Mouse (Mus musculus): ENCODE measurements around the gene Ppfia3. TPM values are rescaled to one million over a fixed set of nuclear protein-coding genes. Genes with fewer than 3 reads are reported as not detected.

Ppfia3 gene
- polyA plus RNA-seq, 1 experiment from 2014 or later, result 30.4 TPM

DNA sequence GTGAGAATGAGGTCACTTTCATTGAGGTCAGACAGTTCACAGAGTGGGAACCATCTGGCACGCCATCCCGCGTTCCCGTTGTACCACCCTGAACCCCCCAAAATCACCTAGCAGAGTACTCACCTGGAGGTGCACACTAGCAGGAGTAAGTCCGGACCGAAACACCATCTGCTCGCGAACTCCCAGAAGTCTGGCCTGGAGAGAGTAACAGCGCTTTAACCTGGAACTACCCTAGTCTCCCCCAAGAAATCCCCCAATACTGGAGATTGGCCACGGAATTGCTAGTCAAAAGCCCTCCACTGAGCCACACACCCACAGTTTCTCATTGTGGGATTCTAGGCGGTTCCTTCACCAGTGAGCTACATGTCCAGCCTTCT is 26.8 kb downstream of the Ppfia3 start:
- peaks cover 11% of the 10 kb centered on the region; the same call in 1 of the 2 replicates for H3K4me1 ChIP-seq (ENCODE audit: control insufficient read depth, insufficient read depth, low read length)
- peak overlapping the region; percentile 37 for H3K4me3 ChIP-seq (ENCODE audit: low read depth, low read length)
- H3K9me3 ChIP-seq (ENCODE audit: control insufficient read depth, low read length), result no peaks in the 10 kb centered on the region
- H3K27ac ChIP-seq (ENCODE audit: low read depth, low read length), result no peak overlapping the region
- WGBS, result 3% methylated on average over 11 of the region's 11 CpGs
- peak overlapping the region; percentile 66 for H3K4me2 ChIP-seq (ENCODE audit: low read depth, low read length)
- 0 out of 2 replicates have a peak overlapping the region, but pooled peaks have one; percentile 11 for H3K9ac ChIP-seq (replicated peaks; ENCODE audit: low read depth, low read length)
- no peaks in the 10 kb centered on the region for H3K27me3 ChIP-seq (ENCODE audit: control insufficient read depth, insufficient read depth, low read length)
- no peak for ATAC-seq (ENCODE audit: low read depth)
- no peaks in the 10 kb centered on the region for H3K36me3 ChIP-seq (ENCODE audit: control insufficient read depth, insufficient read depth, low read length)

DNA sequence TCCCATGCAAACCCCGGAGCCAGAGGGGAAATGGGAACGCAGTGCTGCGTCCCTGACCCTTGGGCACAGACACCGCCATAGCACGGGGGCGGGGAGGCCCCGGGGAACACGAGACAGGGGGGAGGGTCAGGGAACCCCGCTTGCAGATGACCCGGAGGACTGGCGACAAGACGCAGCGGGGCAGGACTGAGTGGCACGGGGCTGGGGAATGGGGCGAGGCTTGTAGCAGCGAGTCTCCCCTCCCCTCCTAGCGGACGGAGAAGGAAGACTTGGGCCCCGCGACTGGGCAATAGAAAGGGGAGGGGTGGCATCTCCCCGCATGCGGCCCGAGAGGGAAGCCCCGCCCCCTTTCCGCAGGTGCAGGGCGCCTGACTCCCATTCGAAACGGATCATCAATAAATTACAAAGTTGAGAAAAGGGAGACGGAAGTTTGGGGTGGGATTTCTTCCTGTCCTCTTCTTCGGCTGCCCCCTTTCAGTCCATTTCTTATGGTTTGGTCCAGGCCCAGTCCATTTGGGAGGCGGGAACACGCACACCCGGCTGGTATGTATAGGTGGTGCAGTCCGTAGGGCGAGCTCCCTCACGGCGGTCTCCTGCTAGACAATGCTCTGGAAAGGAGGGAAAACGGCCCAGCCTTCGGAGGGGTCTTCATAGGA is 27.3 kb downstream of the Ppfia3 start:
- H3K36me3 ChIP-seq (ENCODE audit: control insufficient read depth, insufficient read depth, low read length), result no peaks in the 10 kb centered on the region
- H3K27ac ChIP-seq (ENCODE audit: low read depth, low read length), result no peak overlapping the region
- peak overlapping the region; percentile 55 for H3K9ac ChIP-seq (replicated peaks; ENCODE audit: low read depth, low read length)
- no peaks in the 10 kb centered on the region for H3K27me3 ChIP-seq (ENCODE audit: control insufficient read depth, insufficient read depth, low read length)
- H3K4me1 ChIP-seq (ENCODE audit: control insufficient read depth, insufficient read depth, low read length), result peaks cover 11% of the 10 kb centered on the region; the same call in 1 of the 2 replicates
- peak overlapping the region; percentile 66 for H3K4me2 ChIP-seq (ENCODE audit: low read depth, low read length)
- H3K9me3 ChIP-seq (ENCODE audit: control insufficient read depth, low read length), result no peaks in the 10 kb centered on the region
- peak; percentile 75 for ATAC-seq (ENCODE audit: low read depth)
- peak overlapping the region; percentile 37 for H3K4me3 ChIP-seq (ENCODE audit: low read depth, low read length)
- WGBS, result under 1% methylated on average over 37 of the region's 39 CpGs

DNA sequence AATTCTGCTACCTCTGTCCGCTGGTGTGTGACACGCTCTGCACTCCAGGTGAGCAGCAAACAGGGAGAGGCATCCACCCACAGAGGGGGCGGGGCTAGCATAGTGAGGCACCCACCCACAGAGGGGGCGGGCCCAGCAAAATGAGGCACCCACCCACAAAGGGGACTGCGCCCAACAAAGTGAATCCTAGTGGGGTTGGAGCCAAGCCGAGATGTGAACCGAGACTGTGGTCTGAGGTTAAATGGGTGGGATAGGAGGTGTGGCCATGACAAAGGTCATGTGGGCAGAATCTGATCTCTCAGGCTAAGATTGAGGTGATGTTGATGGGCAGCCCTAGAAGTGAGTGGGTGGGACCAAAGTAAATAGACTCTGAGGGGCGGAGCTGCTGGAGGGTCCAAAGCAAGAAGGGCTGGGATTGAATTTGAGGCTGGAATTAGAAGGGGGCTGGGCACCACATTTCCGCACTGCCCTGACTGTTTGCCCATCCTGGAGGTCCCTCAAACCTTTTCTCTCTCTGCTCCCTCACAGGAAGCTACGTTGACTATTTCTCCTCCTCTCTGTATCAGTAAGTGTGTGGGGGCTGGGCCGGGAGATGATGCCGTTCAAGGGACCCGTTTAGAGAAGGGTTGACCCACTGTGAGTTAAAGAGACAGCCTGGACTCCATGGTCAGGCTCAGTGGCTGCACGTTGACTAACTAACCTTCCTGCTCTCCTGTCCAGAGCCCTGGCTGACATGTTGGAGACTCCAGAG is 28.5 kb downstream of the Ppfia3 start:
- H3K9me3 ChIP-seq (ENCODE audit: control insufficient read depth, low read length), result no peaks in the 10 kb centered on the region
- H3K4me1 ChIP-seq (ENCODE audit: control insufficient read depth, insufficient read depth, low read length), result peaks cover 15% of the 10 kb centered on the region; the same call in 1 of the 2 replicates
- no peaks in the 10 kb centered on the region for H3K36me3 ChIP-seq (ENCODE audit: control insufficient read depth, insufficient read depth, low read length)
- no peaks in the 10 kb centered on the region for H3K27me3 ChIP-seq (ENCODE audit: control insufficient read depth, insufficient read depth, low read length)
- no peak for ATAC-seq (ENCODE audit: low read depth)
- WGBS, result 3% methylated on average over 14 of the region's 14 CpGs
- no peak overlapping the region for H3K4me3 ChIP-seq (ENCODE audit: low read depth, low read length)
- H3K4me2 ChIP-seq (ENCODE audit: low read depth, low read length), result no peak overlapping the region; the same call in 1 of the 2 replicates
- H3K9ac ChIP-seq (replicated peaks; ENCODE audit: low read depth, low read length), result no peak overlapping the region
- H3K27ac ChIP-seq (ENCODE audit: low read depth, low read length), result no peak overlapping the region

DNA sequence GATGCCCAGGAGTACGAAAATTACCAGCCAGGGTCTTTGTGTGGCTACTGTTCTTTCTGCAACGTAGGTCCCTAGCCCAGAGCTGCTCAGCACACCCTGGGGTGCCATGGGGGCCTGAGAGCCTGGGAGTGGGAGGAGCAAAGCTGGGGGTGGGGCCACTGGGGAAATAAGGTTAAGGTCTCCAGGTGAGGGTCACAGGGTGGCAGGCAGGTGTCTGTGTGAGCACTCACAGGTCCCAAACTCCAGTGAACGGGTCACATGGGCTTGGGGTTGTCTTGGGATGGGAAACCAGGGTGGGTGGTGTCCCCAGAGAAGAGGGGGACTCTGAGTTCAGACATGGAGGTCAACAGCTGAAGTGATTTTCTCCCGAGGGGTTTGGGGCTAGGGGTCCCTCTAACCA is 29.4 kb downstream of the Ppfia3 start:
- no peak overlapping the region for H3K9ac ChIP-seq (replicated peaks; ENCODE audit: low read depth, low read length)
- 10% methylated on average over 4 of the region's 4 CpGs for WGBS
- H3K4me2 ChIP-seq (ENCODE audit: low read depth, low read length), result no peak overlapping the region
- no peaks in the 10 kb centered on the region for H3K9me3 ChIP-seq (ENCODE audit: control insufficient read depth, low read length)
- H3K27ac ChIP-seq (ENCODE audit: low read depth, low read length), result no peak overlapping the region
- no peak overlapping the region for H3K4me3 ChIP-seq (ENCODE audit: low read depth, low read length)
- H3K4me1 ChIP-seq (ENCODE audit: control insufficient read depth, insufficient read depth, low read length), result peaks cover 21% of the 10 kb centered on the region; the same call in 1 of the 2 replicates
- ATAC-seq (ENCODE audit: low read depth), result no peak
- no peaks in the 10 kb centered on the region for H3K27me3 ChIP-seq (ENCODE audit: control insufficient read depth, insufficient read depth, low read length)
- no peaks in the 10 kb centered on the region for H3K36me3 ChIP-seq (ENCODE audit: control insufficient read depth, insufficient read depth, low read length)

DNA sequence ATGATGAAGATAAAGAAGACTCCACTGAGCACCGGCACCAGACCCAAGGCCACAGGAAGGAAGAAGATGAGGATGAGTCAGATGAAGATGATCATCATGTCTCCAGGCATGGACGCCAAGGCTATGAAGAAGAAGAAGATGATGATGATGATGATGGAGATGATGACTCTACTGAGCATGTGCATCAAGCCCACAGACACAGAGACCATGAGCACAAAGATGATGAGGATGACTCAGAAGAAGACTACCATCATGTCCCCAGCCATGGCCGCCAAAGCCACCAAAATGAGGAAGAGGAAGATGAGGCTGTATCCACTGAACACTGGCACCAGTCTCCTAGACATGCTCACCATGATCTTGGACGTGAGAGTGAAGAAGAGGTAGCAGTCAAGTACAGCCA is 30.5 kb downstream of the Ppfia3 start:
- Histone ChIP-seq H3K27me3 (ENCODE audit: control insufficient read depth, insufficient read depth, low read length) (no peaks in the 10 kb centered on the region), H3K4me2 (ENCODE audit: low read depth, low read length) (no peak overlapping the region), H3K36me3 (ENCODE audit: control insufficient read depth, insufficient read depth, low read length) (no peaks in the 10 kb centered on the region), H3K9me3 (ENCODE audit: control insufficient read depth, low read length) (no peaks in the 10 kb centered on the region), H3K4me3 (ENCODE audit: low read depth, low read length) (no peak overlapping the region), H3K9ac (replicated peaks; ENCODE audit: low read depth, low read length) (no peak overlapping the region), H3K4me1 (ENCODE audit: control insufficient read depth, insufficient read depth, low read length) (peaks cover 22% of the 10 kb centered on the region; the same call in 1 of the 2 replicates), H3K27ac (ENCODE audit: low read depth, low read length) (no peak overlapping the region)
- WGBS, result 93% methylated on average over 4 of the region's 4 CpGs
- ATAC-seq (ENCODE audit: low read depth), result no peak

DNA sequence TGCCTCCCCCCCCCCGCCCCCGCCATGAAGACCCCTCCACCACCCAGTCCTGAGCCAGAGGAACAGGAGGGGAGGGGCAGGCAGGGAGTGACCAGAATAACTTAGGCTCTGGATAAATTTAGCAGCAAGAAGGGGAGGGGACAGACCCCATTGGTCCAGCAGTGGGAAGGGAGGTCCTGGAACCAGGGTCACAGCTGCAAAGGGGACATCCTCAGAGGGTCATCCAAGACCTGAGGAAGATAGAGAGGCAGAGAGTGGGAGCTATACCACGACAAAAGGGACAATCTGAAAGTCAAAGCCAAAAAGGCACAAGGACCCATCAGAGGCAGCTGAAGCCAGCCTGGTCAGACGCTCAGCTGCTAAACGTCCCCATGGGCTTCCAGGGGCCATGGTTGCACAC is 31.8 kb downstream of the Ppfia3 start, which contains the start of gene Hrc:
Hrc (plus strand) TSS at position 235 of the 400 bp plus-strand sequence.
- Histone ChIP-seq H3K9ac (replicated peaks; ENCODE audit: low read depth, low read length) (no peak within 1 kb of the TSS), H3K36me3 (ENCODE audit: control insufficient read depth, insufficient read depth, low read length) (no peaks in the 10 kb centered on the region)

DNA sequence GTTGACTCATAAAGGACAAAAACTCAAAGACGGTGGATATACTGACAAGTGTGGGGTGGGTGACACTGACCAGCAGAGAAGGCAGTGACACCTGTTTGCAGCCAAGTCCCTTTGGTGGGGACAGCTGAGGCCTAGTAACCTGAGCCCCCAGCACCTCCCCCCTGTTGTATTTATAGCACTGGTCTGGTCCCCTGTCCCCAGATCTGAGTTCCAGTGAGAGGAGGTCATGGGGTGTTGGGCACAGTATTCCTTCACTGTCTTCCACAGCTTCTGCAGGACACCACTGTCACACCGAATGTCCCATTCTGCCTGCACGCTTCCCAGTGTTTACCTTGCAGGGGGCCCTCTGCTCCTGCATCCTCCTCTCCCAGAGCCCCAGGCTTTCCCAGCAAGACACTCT is 32.2 kb downstream of the Ppfia3 start:
- H3K27me3 ChIP-seq (ENCODE audit: control insufficient read depth, insufficient read depth, low read length), result no peaks in the 10 kb centered on the region
- H3K27ac ChIP-seq (ENCODE audit: low read depth, low read length), result no peak overlapping the region
- H3K4me1 ChIP-seq (ENCODE audit: control insufficient read depth, insufficient read depth, low read length), result peaks cover 17% of the 10 kb centered on the region; the same call in 1 of the 2 replicates
- no peak for ATAC-seq (ENCODE audit: low read depth)
- no peak overlapping the region for H3K4me3 ChIP-seq (ENCODE audit: low read depth, low read length)
- no peak overlapping the region for H3K4me2 ChIP-seq (ENCODE audit: low read depth, low read length)
- no peaks in the 10 kb centered on the region for H3K9me3 ChIP-seq (ENCODE audit: control insufficient read depth, low read length)
- WGBS, result 32% methylated on average over 3 of the region's 3 CpGs
- H3K36me3 ChIP-seq (ENCODE audit: control insufficient read depth, insufficient read depth, low read length), result no peaks in the 10 kb centered on the region
- no peak overlapping the region for H3K9ac ChIP-seq (replicated peaks; ENCODE audit: low read depth, low read length)

More for the DNA sequence above, 31.8 kb downstream of the Ppfia3 start, which contains the start of gene Hrc:
- no peak within 1 kb of the TSS for H3K27ac ChIP-seq (ENCODE audit: low read depth, low read length)
- H3K9me3 ChIP-seq (ENCODE audit: control insufficient read depth, low read length), result no peaks in the 10 kb centered on the region
- no peak within 1 kb of the TSS for H3K4me3 ChIP-seq (ENCODE audit: low read depth, low read length)
- H3K4me1 ChIP-seq (ENCODE audit: control insufficient read depth, insufficient read depth, low read length), result peaks cover 22% of the 10 kb centered on the region; the same call in 1 of the 2 replicates
- ATAC-seq (ENCODE audit: low read depth), result no peak
- no peaks in the 10 kb centered on the region for H3K27me3 ChIP-seq (ENCODE audit: control insufficient read depth, insufficient read depth, low read length)
- 37% methylated on average over 5 of the region's 5 CpGs for WGBS
- H3K4me2 ChIP-seq (ENCODE audit: low read depth, low read length), result peak within 1 kb of the TSS; percentile 91; the same call in 1 of the 2 replicates

DNA sequence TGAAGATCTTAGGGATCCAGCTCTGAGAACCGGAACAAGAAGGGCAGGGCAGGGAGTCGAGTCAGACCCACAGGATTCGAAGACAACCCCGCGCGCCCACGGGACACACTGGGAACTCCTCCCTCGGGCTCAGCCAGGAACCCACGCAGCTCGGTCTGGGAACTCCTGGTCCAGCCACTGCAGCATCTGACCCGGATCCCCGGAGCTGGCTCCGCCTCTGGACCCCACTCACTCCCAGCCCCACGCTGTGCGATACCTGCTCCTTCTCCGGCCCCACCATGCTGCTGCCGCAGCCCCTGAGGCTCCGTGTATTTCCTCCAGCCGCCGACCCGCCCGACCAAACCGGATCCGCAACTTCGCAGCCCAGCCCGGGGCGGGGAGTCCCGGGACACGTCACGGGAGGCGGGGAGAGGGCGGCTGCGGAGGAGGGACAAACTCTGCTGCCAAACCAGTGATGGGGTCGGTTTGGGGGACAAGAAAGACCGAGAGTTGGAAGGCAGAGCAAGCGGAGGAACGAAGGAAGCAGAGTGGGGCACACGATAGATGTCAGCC is 33.3 kb downstream of the Ppfia3 start, which contains the start of gene Trpm4:
Trpm4 (minus strand) TSS at position 350 of the 552 bp plus-strand sequence.
- WGBS, result under 1% methylated on average over 38 of the region's 38 CpGs
- peak; percentile 59; the same call in 1 of the 2 replicates for ATAC-seq (ENCODE audit: low read depth)
- H3K4me3 ChIP-seq (ENCODE audit: low read depth, low read length), result peak within 1 kb of the TSS; percentile 51
- peak within 1 kb of the TSS; percentile 91 for H3K4me2 ChIP-seq (ENCODE audit: low read depth, low read length)
- peaks cover 11% of the 10 kb centered on the region; the same call in 1 of the 2 replicates for H3K4me1 ChIP-seq (ENCODE audit: control insufficient read depth, insufficient read depth, low read length)
- H3K27ac ChIP-seq (ENCODE audit: low read depth, low read length), result peak within 1 kb of the TSS; percentile 22; the same call in 1 of the 2 replicates
- no peaks in the 10 kb centered on the region for H3K27me3 ChIP-seq (ENCODE audit: control insufficient read depth, insufficient read depth, low read length)
- peak within 1 kb of the TSS; percentile 53 for H3K9ac ChIP-seq (replicated peaks; ENCODE audit: low read depth, low read length)
- no peaks in the 10 kb centered on the region for H3K36me3 ChIP-seq (ENCODE audit: control insufficient read depth, insufficient read depth, low read length)
- no peaks in the 10 kb centered on the region for H3K9me3 ChIP-seq (ENCODE audit: control insufficient read depth, low read length)

Data from neural tube, embryonic 14.5 days (tissue).